Mouse (Mus musculus) adrenal gland, adult (tissue): Measurements from ENCODE around the gene Nt5c3b.

Experiments
- DNase-seq, 2 experiments: peaks; one replicate each; pipeline ENCODE4 v3.0.0; 2022 to 2023; ENCODE audit warnings: low spot score in 1 of 2; ENCODE audit not compliant: inconsistent age in 2 of 2

Nt5c3b gene

GRCm38 (mm10) chr11:100441797-100442196 lies at the start of gene Nt5c3b, which contains the start of gene Klhl10:
Gene Nt5c3b, minus strand, starts transcription at chr11:100441808.
Gene Klhl10, plus strand, starts transcription at chr11:100441917.
- no peak for DNase-seq

GRCm38 (mm10) chr11:100490951-100491350 lies 49.3 kb upstream of the Nt5c3b start:
- DNase-seq: no peak

GRCm38 (mm10) chr11:100485801-100486538 lies 44.4 kb upstream of the Nt5c3b start:
- peak in 1 of 2 experiments; percentile 58 for DNase-seq

- DNase-seq: peak in 1 of 2 experiments; percentile 59
Observed at GRCm38 (mm10) chr11:100484461-100484860, 42.9 kb upstream of the Nt5c3b start.

GRCm38 (mm10) chr11:100479152-100479551 lies 37.5 kb upstream of the Nt5c3b start:
- DNase-seq: peak in 1 of 2 experiments; percentile 60

- DNase-seq: no peak
Observed at GRCm38 (mm10) chr11:100476281-100476680, 34.7 kb upstream of the Nt5c3b start.

GRCm38 (mm10) chr11:100472935-100473295 lies 31.3 kb upstream of the Nt5c3b start:
- DNase-seq: no peak

- peak; percentile 93 to 97 for DNase-seq
Observed at GRCm38 (mm10) chr11:100472197-100472934, 30.8 kb upstream of the Nt5c3b start, which contains the start of gene Klhl11. Gene Klhl11, minus strand, starts transcription at chr11:100472741.

GRCm38 (mm10) chr11:100471352-100472196 lies 30.0 kb upstream of the Nt5c3b start:
- peak in 1 of 2 experiments; percentile 62 for DNase-seq

GRCm38 (mm10) chr11:100465833-100466232 lies 24.2 kb upstream of the Nt5c3b start:
- DNase-seq: no peak

- no peak for DNase-seq
Observed at GRCm38 (mm10) chr11:100465229-100465792, 23.7 kb upstream of the Nt5c3b start.

- no peak for DNase-seq
Observed at GRCm38 (mm10) chr11:100462699-100463098, 21.1 kb upstream of the Nt5c3b start.

- DNase-seq: no peak
Observed at GRCm38 (mm10) chr11:100457711-100458110, 16.1 kb upstream of the Nt5c3b start.

- no peak for DNase-seq
Observed at GRCm38 (mm10) chr11:100457247-100457646, 15.6 kb upstream of the Nt5c3b start.

- no peak for DNase-seq
Observed at GRCm38 (mm10) chr11:100442625-100443024, 1.0 kb upstream of the Nt5c3b start.

GRCm38 (mm10) chr11:100440691-100441522 lies 701 bp downstream of the Nt5c3b start:
- DNase-seq: peak; percentile 90 to 95

GRCm38 (mm10) chr11:100437901-100438300 lies 3.7 kb downstream of the Nt5c3b start:
- no peak for DNase-seq

- DNase-seq: peak; percentile 45 to 72
Observed at GRCm38 (mm10) chr11:100435678-100436246, 5.8 kb downstream of the Nt5c3b start.

- no peak for DNase-seq
Observed at GRCm38 (mm10) chr11:100432002-100432401, 9.6 kb downstream of the Nt5c3b start.

GRCm38 (mm10) chr11:100430052-100430451 lies 11.6 kb downstream of the Nt5c3b start:
- no peak for DNase-seq
